Mouse (Mus musculus) cerebellum, adult 8-10 months (tissue): Measurements from ENCODE around the gene Rpf2.

Source experiments
- DNase-seq: peaks from one replicate; pipeline ENCODE4 v3.0.0; 2022

Rpf2 gene

DNA sequence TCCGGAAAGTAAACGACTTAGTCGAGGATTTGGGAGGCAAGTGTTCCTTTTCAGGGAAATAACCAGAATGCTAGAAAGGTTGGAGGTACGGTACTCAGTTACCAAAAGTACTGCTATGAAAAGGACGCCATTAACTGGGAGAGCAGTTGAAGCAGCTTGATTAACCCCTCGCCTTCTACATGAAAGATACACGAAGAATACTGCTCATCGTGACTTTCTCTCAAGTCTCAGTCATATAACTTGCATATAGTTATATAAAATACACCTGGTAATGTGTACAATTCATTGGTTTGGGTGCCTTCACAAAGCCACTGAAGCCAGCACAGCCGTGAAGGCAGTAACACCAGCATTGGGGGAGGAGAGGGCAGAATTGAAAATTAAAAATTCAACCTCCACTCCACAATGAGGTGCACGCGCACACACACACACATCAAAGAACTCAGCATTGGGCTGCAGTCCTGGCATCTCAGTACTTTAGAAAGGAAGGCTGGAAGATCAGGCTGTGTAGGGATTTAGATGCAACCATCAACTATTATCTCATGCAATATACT is 405 bp upstream of the Rpf2 start:
- no peak for DNase-seq

DNA sequence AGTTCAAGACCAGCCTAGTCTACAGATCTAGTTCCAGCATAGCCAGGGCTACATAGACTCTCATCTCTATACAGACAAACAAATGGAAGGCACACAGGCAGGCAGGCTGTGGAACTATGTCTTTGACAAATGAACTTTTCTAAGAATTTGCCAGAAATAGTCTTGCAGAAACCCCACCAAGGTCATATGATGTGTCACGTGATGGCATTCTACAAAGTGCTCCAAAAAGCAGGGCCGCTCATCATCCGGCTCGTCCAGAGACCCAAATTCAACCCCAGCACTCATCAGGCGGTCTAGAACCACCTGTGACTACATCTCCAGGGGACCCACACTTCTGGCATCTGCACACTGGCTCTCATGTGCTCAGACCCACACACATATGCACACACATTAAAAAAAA is 9.0 kb downstream of the Rpf2 start:
- no peak for DNase-seq

DNA sequence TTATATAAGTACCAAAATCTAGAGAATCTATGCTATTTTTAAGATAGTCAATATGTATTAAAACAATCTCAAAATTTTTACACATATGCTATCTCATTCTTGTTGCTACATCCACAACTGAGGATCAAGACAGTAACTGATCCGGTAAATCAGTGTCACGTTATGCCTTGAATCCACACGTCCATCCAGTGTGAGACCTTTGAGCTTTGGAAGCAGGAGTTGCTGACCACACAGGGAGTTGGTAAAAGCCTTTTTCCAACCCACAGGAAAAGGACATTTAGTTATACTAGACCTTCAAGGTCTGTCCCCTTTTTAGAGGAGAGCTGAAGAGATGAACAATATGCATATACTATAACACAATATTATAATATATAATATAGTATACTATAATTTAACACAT is 13.6 kb downstream of the Rpf2 start:
- no peak for DNase-seq

DNA sequence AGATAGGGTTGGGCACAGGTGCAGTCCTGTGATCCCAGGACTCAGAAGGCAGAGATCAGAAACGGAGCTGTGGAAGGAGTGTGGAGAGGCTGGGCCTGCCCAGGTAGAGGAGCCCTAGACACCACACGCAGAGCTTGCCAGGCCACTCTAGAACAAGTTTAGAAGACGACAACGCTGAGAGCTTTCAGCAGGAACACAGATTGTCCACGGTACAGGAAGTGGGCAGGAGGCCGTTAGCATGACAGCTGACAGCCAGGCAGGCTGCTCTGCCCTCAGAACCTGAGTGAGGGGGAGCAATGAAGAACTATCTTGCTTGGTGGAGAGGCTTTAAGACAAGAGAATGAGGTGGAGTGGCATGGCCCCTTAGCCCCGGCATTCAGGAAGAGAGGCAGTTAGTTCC is 14.4 kb downstream of the Rpf2 start:
- DNase-seq: no peak

DNA sequence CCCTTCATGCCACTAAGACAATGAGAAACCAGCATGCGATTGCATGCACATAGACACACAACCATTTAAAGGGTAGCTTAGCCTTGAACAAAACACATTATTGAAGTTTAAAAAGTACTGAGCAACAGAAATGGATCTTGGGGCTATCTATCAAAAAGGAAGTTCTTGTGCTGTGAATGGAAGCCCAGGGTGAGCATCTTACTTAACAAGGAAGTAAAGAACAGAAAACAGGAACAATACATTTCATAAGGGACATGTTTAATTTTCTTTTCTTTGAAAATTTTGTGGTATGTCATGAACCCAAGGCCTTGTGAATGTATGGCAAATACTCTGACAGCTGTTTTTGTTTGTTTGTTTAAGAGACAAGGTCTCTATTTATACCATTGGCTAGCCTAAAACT is 17.1 kb downstream of the Rpf2 start:
- DNase-seq: no peak

DNA sequence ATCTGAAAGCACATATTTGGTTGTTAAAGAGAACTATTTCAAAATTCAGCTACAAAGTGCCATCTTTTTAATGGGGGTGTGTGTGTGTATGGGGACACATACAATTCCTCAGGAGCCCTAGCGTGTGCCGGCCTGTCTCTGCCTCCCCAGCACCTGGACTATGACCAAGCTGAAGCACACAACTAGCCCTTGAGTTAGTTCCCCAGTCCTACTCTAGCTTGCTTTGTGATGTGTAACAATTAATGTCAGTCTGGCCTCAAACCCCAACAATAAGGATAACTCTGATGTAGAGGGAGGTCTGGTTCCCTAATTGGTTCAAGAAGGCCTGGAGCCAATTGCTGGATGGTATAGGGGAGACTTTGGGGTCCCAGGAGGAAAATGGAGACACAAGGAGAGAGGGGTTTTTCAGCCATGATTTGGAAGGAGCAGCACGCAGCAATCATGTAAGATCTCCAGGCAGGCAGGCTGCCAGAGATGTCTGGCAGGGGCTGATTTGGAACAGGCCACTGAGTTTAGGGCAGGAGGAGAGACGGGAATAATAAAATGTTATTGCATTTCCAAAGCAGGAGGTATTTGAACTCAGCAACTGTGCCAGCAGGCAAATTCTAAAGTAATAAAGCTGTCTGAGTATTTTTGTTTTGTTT is 19.1 kb downstream of the Rpf2 start:
- no peak for DNase-seq

DNA sequence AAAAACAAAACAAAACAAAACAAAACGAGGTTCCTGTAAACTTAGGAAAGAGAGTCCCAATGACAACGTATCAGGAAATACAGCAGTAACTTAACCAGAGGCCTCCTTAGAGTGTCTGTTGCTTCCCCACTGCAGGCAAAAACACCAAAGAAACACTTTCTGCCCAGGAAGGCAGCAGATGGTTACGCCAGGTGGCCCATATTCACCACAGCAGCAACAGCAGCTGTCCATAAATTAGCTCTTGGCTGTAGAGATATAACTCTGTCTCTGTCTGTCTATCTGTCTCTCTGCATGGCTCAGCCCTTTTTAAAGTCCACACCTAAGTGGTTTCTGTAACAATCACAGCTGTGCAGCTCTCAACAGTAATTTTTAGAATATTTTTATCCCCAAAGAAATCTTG is 28.0 kb downstream of the Rpf2 start:
- no peak for DNase-seq

DNA sequence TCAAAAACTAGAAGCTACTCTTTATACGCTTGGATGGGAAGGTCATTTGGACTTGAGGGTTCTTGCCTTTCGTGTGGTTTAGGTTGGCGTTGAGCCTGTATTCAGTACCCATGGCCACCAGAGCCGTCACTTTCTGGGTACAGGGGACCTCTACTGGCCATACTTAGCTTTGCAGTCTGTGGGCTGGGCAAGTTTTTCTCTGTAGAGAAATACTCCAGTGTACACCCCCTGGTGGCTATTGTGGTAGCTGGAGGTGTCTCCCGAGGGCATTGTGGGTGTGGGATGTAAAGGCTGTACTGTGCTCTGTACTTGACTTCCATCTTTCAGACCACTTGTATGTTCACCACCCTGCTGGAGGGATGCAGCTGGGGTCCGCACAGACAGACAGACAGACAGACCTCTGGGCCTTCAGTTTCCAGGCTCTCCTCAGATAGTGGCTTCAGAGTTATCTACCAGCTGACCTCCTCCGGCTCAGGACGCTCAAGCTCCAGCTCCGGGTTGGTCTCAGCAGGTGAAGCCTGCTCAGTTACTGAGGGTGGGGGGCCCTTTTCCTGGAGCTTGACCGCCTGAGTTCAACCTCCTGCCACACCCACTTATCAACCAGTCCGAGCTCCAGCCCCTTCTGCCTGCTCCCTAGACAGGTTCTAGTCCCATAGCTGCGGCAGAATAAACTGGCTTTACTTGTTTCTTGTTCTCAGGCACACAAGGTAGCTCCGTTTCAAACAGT is 34.2 kb downstream of the Rpf2 start:
- DNase-seq: peak; percentile 84

DNA sequence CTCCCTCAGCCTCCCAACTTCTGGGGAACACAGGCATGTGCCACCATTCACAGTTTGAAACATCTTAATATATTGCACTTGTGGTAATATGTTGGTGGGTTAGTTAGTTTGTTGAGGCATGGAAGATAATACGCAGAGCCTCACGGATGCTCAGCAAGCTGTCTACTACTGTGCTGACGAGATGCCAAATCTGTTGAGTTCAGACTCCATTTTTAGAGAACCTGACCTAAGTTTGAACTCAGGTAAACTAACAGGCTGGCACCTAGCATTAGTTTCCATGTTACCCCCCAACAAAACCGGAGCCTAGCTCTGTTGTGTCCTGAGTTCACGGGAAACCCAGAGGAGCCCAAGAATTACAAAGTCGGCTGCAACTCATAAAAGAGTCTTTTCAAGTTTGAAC is 51.8 kb downstream of the Rpf2 start:
- no peak for DNase-seq

DNA sequence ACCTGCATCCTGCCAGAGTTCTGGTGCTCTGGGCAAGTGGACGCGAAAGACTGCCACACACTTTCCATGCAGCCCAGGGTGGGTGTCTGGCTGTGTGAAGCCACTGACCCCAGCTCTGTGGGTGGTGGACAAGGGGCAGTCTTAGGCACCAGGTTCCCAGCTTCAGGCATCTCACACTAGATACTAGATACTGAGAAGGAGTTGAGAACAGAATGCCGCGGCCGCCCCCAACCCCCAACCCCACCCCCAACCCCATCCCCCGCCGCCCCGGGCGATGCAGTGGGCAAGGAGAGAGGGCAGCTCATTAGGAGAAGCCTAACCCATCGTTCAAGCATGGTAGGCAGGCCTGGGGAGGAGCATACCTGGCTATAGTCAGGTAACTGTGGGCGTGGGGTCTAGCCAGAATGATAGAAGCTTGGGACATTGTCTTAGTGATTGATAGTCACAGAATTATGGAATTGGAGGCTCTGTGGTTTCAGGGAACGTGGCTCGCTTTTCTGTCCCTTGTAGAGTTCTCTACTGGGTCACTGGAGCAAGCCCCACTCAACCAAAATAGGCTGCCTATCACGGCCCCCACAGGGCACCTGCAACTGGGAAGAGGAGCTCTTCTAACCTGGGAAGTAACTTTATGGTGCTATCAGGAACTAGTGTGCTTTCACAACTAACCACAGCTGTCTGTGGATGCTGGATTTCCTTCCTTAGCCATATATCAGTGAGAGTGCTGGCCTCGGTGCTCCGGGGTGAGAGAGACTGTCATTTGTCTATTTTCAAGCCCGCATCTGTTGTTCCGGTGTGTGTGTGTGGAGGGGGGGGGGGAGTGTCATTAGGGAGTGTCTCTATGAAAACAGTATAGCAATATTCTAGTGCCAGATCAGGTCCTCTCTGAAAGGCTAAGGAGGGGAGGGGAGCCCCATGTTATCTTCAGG is 54.6 kb downstream of the Rpf2 start:
- no peak for DNase-seq

DNA sequence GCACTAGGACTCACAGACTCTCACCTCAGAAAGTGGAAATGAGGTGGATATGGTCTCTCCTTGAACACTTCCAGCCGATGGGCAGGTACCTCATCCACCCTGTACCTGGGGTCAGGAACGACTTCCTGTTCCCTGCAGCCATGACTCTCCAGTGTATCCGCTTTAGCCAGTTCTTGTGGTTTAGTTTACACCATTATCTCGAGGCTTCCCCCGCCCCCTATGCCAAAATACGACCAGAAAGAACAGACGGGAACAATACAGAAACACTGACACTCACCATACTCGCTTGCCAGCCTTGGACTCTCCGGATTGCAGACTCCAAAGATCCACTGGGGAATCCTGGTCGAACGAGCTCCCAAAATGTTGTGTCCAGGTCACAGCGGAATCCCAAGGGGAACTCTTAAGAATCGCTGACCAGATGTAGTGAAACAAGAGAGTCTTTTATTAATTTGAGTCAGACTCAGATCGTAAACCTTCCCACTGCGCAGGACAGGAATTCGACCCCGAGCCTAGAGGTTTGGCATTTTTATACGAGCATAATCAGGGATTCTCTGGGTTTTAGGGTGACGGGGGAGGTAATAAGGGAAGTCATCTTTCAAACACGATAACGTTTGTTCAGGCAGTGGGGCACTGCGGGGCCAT is 55.4 kb downstream of the Rpf2 start:
- DNase-seq: no peak

DNA sequence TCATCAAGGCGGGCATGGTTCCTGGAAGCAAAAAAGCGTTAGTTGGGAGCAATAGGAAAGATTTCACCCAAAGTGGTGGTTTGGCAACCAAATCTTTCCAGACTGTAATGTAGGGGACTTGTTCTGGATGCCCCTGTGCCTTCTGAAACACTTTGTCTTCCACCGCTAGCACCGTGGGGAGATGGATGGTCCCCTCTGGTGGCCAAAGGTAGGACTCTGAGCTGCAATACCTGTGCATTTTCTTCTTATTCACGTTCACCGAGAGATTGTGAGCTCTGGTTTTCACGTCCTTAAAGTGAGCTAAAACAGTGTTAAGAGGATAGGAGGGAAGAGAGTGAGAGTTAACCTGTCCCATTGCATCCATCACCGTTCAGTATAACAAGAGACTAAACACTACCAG is 56.0 kb downstream of the Rpf2 start:
- no peak for DNase-seq

DNA sequence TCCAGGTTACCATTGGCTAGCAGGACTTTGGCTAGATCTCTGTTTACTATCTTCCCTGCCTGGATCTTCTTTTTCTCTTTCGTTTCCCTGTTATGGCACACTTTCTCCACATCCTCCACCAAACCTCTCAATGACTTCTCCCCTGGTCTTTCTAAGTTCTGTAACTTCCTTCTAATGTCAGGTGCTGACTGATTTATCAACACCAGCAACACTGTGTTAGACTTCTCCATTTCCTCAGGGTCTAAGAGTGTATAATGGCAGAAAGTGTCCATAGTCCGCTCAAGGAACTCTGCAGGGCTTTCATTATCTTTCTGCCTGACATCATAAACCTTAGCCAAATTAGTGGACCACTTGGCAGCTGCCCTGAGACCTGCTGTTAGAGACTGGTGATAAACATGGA is 57.1 kb downstream of the Rpf2 start:
- no peak for DNase-seq

DNA sequence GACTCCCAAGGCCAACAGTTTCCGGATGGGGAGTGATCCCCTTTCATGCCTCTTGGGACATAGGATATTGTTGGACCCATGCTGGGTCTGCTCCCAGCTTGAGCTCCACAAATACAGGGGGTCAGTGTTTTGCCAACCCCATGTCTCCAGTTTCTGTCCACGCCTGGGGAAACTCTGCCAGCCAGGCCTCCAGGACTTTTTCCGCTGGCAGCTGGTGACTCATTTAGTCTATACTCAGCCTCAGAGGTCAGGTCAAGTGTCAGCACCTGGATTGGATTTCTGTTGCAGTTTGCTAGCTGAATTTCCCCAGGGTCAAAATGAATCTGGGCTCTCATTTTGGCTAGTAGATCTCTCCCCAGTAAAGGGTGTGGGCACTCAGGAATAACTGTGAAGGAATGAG is 58.0 kb downstream of the Rpf2 start:
- no peak for DNase-seq

DNA sequence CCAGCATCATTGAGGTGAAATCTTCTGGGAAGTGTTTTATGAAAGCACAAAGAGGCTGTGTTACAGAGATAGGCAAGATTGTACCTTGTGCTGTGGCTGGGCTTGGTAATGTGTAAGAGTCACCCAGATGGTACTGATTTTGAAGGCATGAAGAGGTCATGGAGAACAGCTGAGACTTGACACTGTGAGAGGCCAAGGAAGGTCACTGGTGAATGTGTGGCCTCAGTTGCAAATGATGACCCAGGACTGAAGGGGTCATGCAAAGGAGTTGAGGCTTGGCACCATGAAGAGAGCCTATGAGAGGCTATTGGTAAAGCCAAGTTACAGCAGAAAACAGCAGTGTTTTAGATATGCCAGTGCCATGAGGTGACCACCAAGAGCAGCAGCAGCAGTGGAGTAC is 60.9 kb downstream of the Rpf2 start:
- no peak for DNase-seq

DNA sequence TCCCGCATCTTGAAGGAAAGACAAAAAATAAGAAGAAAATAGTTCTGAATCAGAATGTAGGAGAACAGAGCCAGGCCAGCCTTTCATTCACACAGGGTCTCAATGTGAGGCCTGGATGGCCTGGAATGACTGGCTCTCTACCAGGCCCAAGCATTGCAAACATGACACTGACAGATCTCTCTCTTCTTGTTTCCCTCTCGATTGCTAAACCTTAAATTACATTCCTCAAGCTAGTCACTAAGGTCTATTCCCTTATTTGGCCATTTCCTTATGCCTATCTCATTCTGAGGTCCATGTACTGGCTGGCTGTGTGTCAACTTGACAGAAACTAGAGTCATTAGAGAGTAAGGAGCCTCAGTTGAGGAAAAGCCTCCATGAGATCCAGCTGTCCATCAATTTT is 66.8 kb downstream of the Rpf2 start:
- DNase-seq: no peak

DNA sequence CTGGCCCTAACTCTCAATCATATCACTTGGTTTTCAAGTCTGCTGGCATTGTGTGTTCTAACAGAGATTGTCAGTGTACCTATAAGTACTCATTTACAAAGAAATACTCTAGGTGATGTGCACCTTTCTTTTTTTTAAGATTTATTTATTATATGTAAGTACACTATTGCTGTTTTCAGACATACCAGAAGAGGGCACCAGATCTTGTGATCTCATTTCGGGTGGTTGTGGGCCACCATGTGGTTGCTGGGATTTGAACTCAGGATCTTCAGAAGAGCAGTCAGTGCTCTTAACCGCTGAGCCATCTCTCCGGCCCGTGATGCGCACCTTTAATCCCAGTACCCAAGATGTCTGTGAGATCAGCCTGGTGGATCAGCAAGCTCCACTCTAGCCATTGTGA is 67.7 kb downstream of the Rpf2 start:
- no peak for DNase-seq

DNA sequence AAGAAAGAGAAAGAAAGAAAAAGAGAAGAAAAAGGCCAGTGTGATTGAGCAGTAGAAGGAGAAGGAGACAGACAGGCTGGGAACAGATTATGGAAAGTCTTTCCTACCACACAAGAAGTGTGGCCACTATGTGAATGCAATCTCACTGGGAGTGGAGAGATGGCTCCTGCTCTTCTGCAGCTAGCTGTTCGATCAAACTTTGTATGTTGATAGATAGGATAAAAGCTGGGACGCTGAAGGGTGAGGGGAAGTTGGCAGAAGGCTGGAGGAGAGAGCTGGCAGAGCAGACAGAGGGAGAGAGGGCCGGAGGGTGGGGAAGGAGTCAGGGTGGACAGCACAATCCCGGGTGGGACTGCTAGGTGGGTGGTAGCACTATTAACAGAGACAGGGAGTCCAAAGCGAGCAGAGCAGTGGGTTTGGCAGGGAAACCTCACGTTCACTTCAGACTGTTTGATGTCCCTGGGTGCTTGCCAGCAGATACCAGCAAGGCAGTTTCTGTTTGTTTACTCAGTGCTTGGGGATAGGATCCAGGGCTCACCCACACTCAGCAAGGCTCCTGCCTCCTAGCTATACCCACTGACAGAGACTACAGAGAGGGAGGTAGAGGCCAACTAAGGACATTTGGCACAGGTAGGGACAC is 69.4 kb downstream of the Rpf2 start:
- DNase-seq: no peak
